Mouse (Mus musculus) liver, adult 2 months (tissue): ENCODE measurements around the gene Mogs. TPM values are rescaled to one million over a fixed set of nuclear protein-coding genes. Genes with fewer than 3 reads are reported as not detected.

ENCODE experiments used
- DNase-seq: peaks from one replicate; pipeline ENCODE4 v3.0.0-alpha.2; 2011; ENCODE audit warnings: low read depth, low spot score; ENCODE audit errors: extremely low read depth
- H3K27ac ChIP-seq: fragments of 200-500 bp; replicated peaks from 2 replicates; pipeline ENCODE4 v1.5.1; 2012; ENCODE audit warnings: low read depth, mild to moderate bottlenecking, control low read depth, inconsistent platforms, low read length; ENCODE audit not compliant: insufficient read depth
- H3K27me3 ChIP-seq: fragments of 200-500 bp; 2 replicates; pipeline ENCODE4 v1.6.1; 2012; ENCODE audit warnings: mild to moderate bottlenecking, moderate library complexity, low read length, inconsistent platforms; ENCODE audit not compliant: control insufficient read depth, insufficient read depth
- H3K36me3 ChIP-seq: fragments of 200-500 bp; 2 replicates; pipeline ENCODE4 v1.6.1; 2012; ENCODE audit warnings: low read length, inconsistent platforms; ENCODE audit not compliant: control insufficient read depth, insufficient read depth
- H3K4me1 ChIP-seq: fragments of 200-500 bp; 2 replicates; pipeline ENCODE4 v1.6.1; 2011; ENCODE audit warnings: low read length; ENCODE audit not compliant: control insufficient read depth, insufficient read depth
- H3K4me3 ChIP-seq: fragments of 200-500 bp; 2 replicates; pipeline ENCODE4 v1.5.1; 2011; ENCODE audit warnings: low read depth, mild to moderate bottlenecking, control low read depth, low read length, moderate library complexity; ENCODE audit not compliant: insufficient read depth
- H3K79me2 ChIP-seq: fragments of 200-500 bp; 2 replicates; pipeline ENCODE4 v1.6.1; 2012; ENCODE audit warnings: inconsistent platforms, mild to moderate bottlenecking, low read length, moderate library complexity; ENCODE audit not compliant: control insufficient read depth, insufficient read depth
- H3K9ac ChIP-seq: fragments of 200-500 bp; 2 replicates; pipeline ENCODE4 v1.6.1; 2012; ENCODE audit warnings: low read depth, mild to moderate bottlenecking, control low read depth, inconsistent platforms, low read length
- CTCF ChIP-seq: fragments of 200-500 bp; IDR thresholded peaks from 2 replicates; pipeline ENCODE4 v1.5.1; 2011; ENCODE audit warnings: low read depth, low read length, control low read depth
- POLR2A ChIP-seq: fragments of 200-500 bp; IDR thresholded peaks from 2 replicates; pipeline ENCODE4 v1.6.1; 2011; ENCODE audit warnings: low read length, control low read depth; ENCODE audit not compliant: insufficient read depth; ENCODE audit errors: extremely low read depth
- WGBS: fragments of 180-500 bp; shearing (Covaris S2); methylation state at CpG from one replicate; pipeline ENCODE4 v1.1.7; 2018; 5-methylcytosine and 5-hydroxymethylcytosine counted together
- polyA plus RNA-seq: library from polyadenylated mRNA; depleted of rRNA; stranded (reverse); fragments of >200 nt; gene quantifications from 2 replicates; pipeline ENCODE4 v1.2.3, GENCODE M21; 2012
- total RNA-seq: library from RNA; depleted of rRNA; stranded (reverse); fragments of >200 nt; gene quantifications from 2 replicates; pipeline ENCODE4 v1.2.3, GENCODE M21; 2014

The Mogs gene
- total and polyA plus RNA-seq, 2 experiments = 28.2 to 66.1 TPM

DNA sequence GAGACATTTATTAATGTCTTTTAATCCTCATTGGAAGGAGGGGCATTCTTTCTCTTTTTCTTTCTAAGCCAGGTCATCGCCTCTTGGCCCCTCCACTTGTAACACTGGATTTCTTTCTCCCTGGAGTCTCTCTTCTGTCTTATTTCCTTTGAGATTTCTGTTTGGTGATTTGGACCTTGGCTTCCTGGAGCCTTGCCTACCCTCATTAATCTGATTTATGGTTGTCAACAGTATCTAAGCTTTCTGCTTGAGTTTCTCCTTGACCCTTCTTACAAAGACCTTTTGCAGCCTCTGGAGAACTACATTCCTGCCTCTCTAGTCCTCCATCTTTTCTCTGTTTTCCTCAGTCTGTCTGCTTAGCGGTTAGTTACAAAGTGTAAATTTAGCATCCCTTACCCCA is 16.9 kb upstream of the Mogs start:
- WGBS = 83% methylated on average over 2 of the region's 2 CpGs
- Histone ChIP-seq H3K4me3 (no peak overlapping the region), H3K9ac (no peak overlapping the region), H3K27ac (no peak overlapping the region), H3K79me2 (no peaks in the 10 kb centered on the region), H3K4me1 (peaks cover 11% of the 10 kb centered on the region), H3K36me3 (no peaks in the 10 kb centered on the region), H3K27me3 (no peaks in the 10 kb centered on the region)
- TF ChIP-seq CTCF (no peak), POLR2A (no peak)
- DNase-seq = no peak

DNA sequence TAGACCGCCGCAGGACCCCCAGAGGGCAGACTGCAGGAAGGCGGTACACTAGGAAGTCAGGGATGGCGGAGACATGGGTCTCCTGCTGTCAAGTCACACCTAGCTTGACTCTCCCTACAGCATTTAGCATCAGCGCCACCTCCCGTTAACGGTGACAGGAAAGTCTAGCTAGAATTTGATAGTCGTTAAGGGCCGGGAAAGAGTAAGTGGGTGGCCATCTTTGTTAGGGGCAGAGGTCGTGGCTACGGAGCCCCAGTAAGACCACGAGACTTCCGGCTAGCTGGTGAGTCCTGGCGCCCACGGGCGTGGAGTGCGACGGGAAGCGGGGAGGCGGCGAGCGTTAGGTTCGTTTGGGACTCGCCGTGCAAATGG is 14.0 kb upstream of the Mogs start, which contains the start of the genes Ccdc142 and Gm42688:
Gene Ccdc142, plus strand, starts transcription at position 286 of the 372 bp plus-strand sequence.
Gene Gm42688, plus strand, starts transcription at position 302 of the 372 bp plus-strand sequence.
- TF ChIP-seq POLR2A (peak; percentile 66; the same call in 1 of the 2 replicates), CTCF (peak; percentile 64)
- H3K4me1 ChIP-seq = peaks cover 11% of the 10 kb centered on the region
- no peaks in the 10 kb centered on the region for H3K36me3 ChIP-seq
- peak; percentile 90 for DNase-seq
- peak within 1 kb of the TSS; percentile 53 for H3K27ac ChIP-seq
- H3K79me2 ChIP-seq = no peaks in the 10 kb centered on the region
- H3K27me3 ChIP-seq = no peaks in the 10 kb centered on the region
- H3K9ac ChIP-seq = peak within 1 kb of the TSS; percentile 81
- peak within 1 kb of the TSS; percentile 67 for H3K4me3 ChIP-seq
- WGBS = 1% methylated on average over 25 of the region's 25 CpGs

DNA sequence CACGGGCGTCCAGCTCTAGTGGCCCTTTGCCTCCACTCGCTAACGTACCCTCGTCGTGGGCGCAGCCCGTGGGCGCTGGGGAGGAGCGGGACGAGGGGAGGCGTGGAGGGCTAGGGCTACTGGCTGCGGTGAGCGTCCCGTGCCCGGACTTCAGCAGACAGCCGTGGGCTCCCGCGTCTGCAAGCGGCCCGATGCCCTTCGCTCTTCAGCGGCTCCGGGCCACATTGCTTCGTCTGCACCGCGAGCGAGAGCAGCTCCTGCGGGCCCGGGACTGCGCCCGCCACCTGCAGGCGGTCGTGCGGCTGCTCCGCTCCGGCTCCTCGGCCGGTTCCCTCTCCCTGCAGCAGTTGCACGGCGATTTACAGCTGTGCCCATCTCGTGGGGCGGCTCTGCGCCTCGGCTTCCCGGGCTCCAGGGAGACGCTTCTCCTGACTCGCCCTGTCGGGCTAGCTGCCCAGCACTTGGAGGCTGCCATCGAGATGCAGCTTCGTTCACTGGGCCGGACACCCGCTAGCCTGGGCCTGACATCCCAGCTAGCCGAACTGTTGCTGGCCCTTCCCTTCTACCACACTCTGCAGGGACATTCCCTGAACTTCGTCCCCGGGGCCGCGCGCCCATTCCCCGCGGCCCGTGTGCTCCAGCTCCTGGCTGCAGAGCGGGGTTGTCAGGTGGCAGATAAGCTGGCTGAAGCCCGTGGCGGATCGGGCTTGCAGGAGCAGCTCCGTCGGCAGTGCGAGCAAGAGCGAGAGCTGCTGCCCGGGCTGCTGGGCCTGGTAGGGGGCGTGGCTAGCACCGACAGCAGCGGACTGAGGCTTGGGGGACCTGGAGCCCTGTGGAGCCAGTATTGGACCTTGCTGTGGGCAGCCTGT is 13.4 kb upstream of the Mogs start:
- H3K27ac ChIP-seq = peak overlapping the region; percentile 53
- TF ChIP-seq CTCF (peak; percentile 45; the same call in 1 of the 2 replicates), POLR2A (no peak)
- no peaks in the 10 kb centered on the region for H3K27me3 ChIP-seq
- DNase-seq = peak; percentile 61
- H3K4me3 ChIP-seq = peak overlapping the region; percentile 67
- H3K9ac ChIP-seq = peak overlapping the region; percentile 81
- peaks cover 11% of the 10 kb centered on the region for H3K4me1 ChIP-seq
- H3K36me3 ChIP-seq = no peaks in the 10 kb centered on the region
- WGBS = under 1% methylated on average over 73 of the region's 74 CpGs
- H3K79me2 ChIP-seq = no peaks in the 10 kb centered on the region

DNA sequence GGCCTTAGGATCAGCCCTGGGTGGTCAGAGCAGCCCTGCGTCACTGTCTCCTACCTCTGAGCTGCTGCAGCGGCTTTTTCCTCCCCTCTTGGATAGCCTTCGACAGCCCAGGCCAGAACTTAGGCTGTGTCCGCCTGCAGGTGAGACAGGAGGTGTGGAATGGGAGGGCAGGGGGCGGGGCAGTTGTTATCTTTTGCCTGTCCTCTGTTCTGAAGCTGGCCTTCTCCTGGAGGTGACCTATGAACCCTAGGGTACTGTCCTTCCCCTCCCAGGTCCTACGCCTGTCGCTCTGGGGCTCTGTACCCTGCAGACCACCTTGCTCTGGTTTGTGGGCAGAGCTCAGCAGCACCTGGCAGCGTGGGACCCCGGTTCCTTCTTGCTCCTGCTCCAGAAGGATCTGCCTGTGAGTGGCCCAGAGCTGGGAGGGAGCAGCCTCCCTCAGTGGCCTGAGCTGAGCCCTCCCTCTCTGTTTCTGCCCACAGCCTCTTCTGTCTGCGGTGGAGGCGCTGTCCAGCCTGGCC is 12.1 kb upstream of the Mogs start:
- Histone ChIP-seq H3K4me3 (peak overlapping the region; percentile 1; the same call in 1 of the 2 replicates), H3K36me3 (no peaks in the 10 kb centered on the region), H3K4me1 (peaks cover 17% of the 10 kb centered on the region), H3K9ac (no peak overlapping the region), H3K79me2 (no peaks in the 10 kb centered on the region), H3K27ac (0 out of 2 replicates have a peak overlapping the region, but pooled peaks have one; percentile 2), H3K27me3 (no peaks in the 10 kb centered on the region)
- TF ChIP-seq CTCF (peak; percentile 34; the same call in 1 of the 2 replicates), POLR2A (no peak)
- peak; percentile 80 for DNase-seq
- WGBS = 29% methylated on average over 11 of the region's 11 CpGs

DNA sequence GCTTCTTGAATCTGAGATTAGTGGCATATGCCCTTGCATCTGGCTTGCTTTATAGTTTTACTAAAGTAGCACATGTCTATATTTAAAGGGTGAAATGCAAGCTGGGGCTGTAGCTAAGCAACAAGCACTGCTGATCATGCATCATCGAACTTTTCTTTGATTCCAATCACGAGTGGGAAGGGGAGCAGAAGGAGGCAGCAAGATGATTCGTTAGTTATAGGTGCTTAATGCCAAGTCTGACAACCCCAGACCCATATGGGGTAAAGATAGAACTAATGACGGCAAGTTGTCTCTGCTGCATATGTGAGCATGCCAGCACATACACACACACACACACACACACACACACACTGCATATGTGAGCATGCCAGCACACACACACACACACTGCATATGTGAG is 11.1 kb upstream of the Mogs start:
- Histone ChIP-seq H3K79me2 (peaks cover 1% of the 10 kb centered on the region; the same call in 1 of the 2 replicates), H3K36me3 (no peaks in the 10 kb centered on the region), H3K4me3 (no peak overlapping the region), H3K4me1 (peaks cover 20% of the 10 kb centered on the region), H3K27ac (no peak overlapping the region), H3K9ac (no peak overlapping the region), H3K27me3 (no peaks in the 10 kb centered on the region)
- no peak for TF ChIP-seq POLR2A
- no peak for TF ChIP-seq CTCF
- DNase-seq = no peak
- WGBS = 82% methylated on average over 4 of the region's 4 CpGs
